Mouse (Mus musculus): ENCODE results near the gene 1700001C02Rik. TPM values are rescaled to one million over a fixed set of nuclear protein-coding genes. Genes with fewer than 3 reads are reported as not detected.

Gene 1700001C02Rik
- polyA plus RNA-seq, 1 experiment from 2014 or later: 21.7 TPM

GRCm38 (mm10) chr5:30440308-30440906 is 25.4 kb upstream of the 1700001C02Rik start:
- ATAC-seq (no peak), DNase-seq (ENCODE audit: low spot score) (no peak)
- Histone ChIP-seq H3K4me3 (ENCODE audit: low read depth, low read length) (no peak overlapping the region), H3K27ac (ENCODE audit: low read length) (no peak overlapping the region), H3K4me2 (replicated peaks; ENCODE audit: low read depth, low read length) (no peak overlapping the region), H3K4me1 (ENCODE audit: insufficient read depth, low read depth, low read length) (no peaks in the 10 kb centered on the region), H3K9ac (replicated peaks; ENCODE audit: low read depth) (no peak overlapping the region), H3K36me3 (ENCODE audit: insufficient read depth, low read length) (no peaks in the 10 kb centered on the region), H3K9me3 (ENCODE audit: low read length) (no peaks in the 10 kb centered on the region), H3K27me3 (replicated peaks; ENCODE audit: insufficient read depth, low read length) (no peaks in the 10 kb centered on the region)
- 71% methylated on average over 8 of the region's 8 CpGs for WGBS
- TF ChIP-seq CTCF (IDR thresholded peaks at IDR 0.05) (no peak), EP300 (IDR thresholded peaks at IDR 0.05) (no peak)

- H3K4me3 ChIP-seq (ENCODE audit: low read depth, low read length): no peak overlapping the region
- no peaks in the 10 kb centered on the region for H3K4me1 ChIP-seq (ENCODE audit: insufficient read depth, low read depth, low read length)
- no peaks in the 10 kb centered on the region for H3K36me3 ChIP-seq (ENCODE audit: insufficient read depth, low read length)
- H3K4me2 ChIP-seq (replicated peaks; ENCODE audit: low read depth, low read length): no peak overlapping the region
- no peak for ATAC-seq
- 72% methylated on average over 5 of the region's 5 CpGs for WGBS
- H3K9ac ChIP-seq (replicated peaks; ENCODE audit: low read depth): no peak overlapping the region
- no peaks in the 10 kb centered on the region for H3K9me3 ChIP-seq (ENCODE audit: low read length)
- H3K27ac ChIP-seq (ENCODE audit: low read length): no peak overlapping the region
- no peak for DNase-seq (ENCODE audit: low spot score)
- no peaks in the 10 kb centered on the region for H3K27me3 ChIP-seq (replicated peaks; ENCODE audit: insufficient read depth, low read length)
- TF ChIP-seq EP300 (IDR thresholded peaks at IDR 0.05) (no peak), CTCF (IDR thresholded peaks at IDR 0.05) (peak; percentile 59)
Observed at GRCm38 (mm10) chr5:30442196-30442595, 23.7 kb upstream of the 1700001C02Rik start.

- 85% methylated on average over 13 of the region's 13 CpGs for WGBS
- no peak for DNase-seq (ENCODE audit: low spot score)
Observed at GRCm38 (mm10) chr5:30444327-30444895, 21.4 kb upstream of the 1700001C02Rik start.

GRCm38 (mm10) chr5:30456056-30456455 is 9.8 kb upstream of the 1700001C02Rik start:
- Histone ChIP-seq H3K9ac (replicated peaks; ENCODE audit: low read depth) (no peak overlapping the region), H3K4me2 (replicated peaks; ENCODE audit: low read depth, low read length) (no peak overlapping the region), H3K27me3 (replicated peaks; ENCODE audit: insufficient read depth, low read length) (no peaks in the 10 kb centered on the region), H3K4me1 (ENCODE audit: insufficient read depth, low read depth, low read length) (no peaks in the 10 kb centered on the region), H3K4me3 (ENCODE audit: low read depth, low read length) (no peak overlapping the region), H3K36me3 (ENCODE audit: insufficient read depth, low read length) (no peaks in the 10 kb centered on the region), H3K27ac (ENCODE audit: low read length) (no peak overlapping the region), H3K9me3 (ENCODE audit: low read length) (no peaks in the 10 kb centered on the region)
- no peak for ATAC-seq
- WGBS: 29% methylated on average over 6 of the region's 6 CpGs
- TF ChIP-seq EP300 (IDR thresholded peaks at IDR 0.05) (no peak), CTCF (IDR thresholded peaks at IDR 0.05) (peak; percentile 57)
- no peak for DNase-seq (ENCODE audit: low spot score)

More at GRCm38 (mm10) chr5:30444327-30444895, 21.4 kb upstream of the 1700001C02Rik start:
- no peak for TF ChIP-seq CTCF (IDR thresholded peaks at IDR 0.05)
- TF ChIP-seq EP300 (IDR thresholded peaks at IDR 0.05): no peak
- Histone ChIP-seq H3K4me1 (ENCODE audit: insufficient read depth, low read depth, low read length) (no peaks in the 10 kb centered on the region), H3K9ac (replicated peaks; ENCODE audit: low read depth) (no peak overlapping the region), H3K9me3 (ENCODE audit: low read length) (no peaks in the 10 kb centered on the region), H3K36me3 (ENCODE audit: insufficient read depth, low read length) (no peaks in the 10 kb centered on the region), H3K4me3 (ENCODE audit: low read depth, low read length) (no peak overlapping the region), H3K4me2 (replicated peaks; ENCODE audit: low read depth, low read length) (no peak overlapping the region), H3K27me3 (replicated peaks; ENCODE audit: insufficient read depth, low read length) (no peaks in the 10 kb centered on the region), H3K27ac (ENCODE audit: low read length) (no peak overlapping the region)
- ATAC-seq: no peak

- no peak for DNase-seq (ENCODE audit: low spot score)
- Histone ChIP-seq H3K27ac (ENCODE audit: low read length) (no peak overlapping the region), H3K4me2 (replicated peaks; ENCODE audit: low read depth, low read length) (no peak overlapping the region), H3K36me3 (ENCODE audit: insufficient read depth, low read length) (no peaks in the 10 kb centered on the region), H3K4me3 (ENCODE audit: low read depth, low read length) (no peak overlapping the region), H3K9me3 (ENCODE audit: low read length) (no peaks in the 10 kb centered on the region), H3K27me3 (replicated peaks; ENCODE audit: insufficient read depth, low read length) (no peaks in the 10 kb centered on the region), H3K4me1 (ENCODE audit: insufficient read depth, low read depth, low read length) (no peaks in the 10 kb centered on the region), H3K9ac (replicated peaks; ENCODE audit: low read depth) (no peak overlapping the region)
- no peak for ATAC-seq
- 22% methylated on average over 4 of the region's 4 CpGs for WGBS
- TF ChIP-seq EP300 (IDR thresholded peaks at IDR 0.05) (no peak), CTCF (IDR thresholded peaks at IDR 0.05) (no peak; the same call in 1 of the 2 replicates)
Observed at GRCm38 (mm10) chr5:30460155-30460554, 5.7 kb upstream of the 1700001C02Rik start.

GRCm38 (mm10) chr5:30461821-30462220 is 4.0 kb upstream of the 1700001C02Rik start, which contains the start of gene Otof:
Gene Otof, minus strand, starts transcription at chr5:30461932.
- Histone ChIP-seq H3K36me3 (ENCODE audit: insufficient read depth, low read length) (no peaks in the 10 kb centered on the region), H3K9ac (replicated peaks; ENCODE audit: low read depth) (no peak within 1 kb of the TSS), H3K27ac (ENCODE audit: low read length) (no peak within 1 kb of the TSS), H3K4me1 (ENCODE audit: insufficient read depth, low read depth, low read length) (no peaks in the 10 kb centered on the region), H3K27me3 (replicated peaks; ENCODE audit: insufficient read depth, low read length) (no peaks in the 10 kb centered on the region), H3K9me3 (ENCODE audit: low read length) (no peaks in the 10 kb centered on the region), H3K4me3 (ENCODE audit: low read depth, low read length) (no peak within 1 kb of the TSS), H3K4me2 (replicated peaks; ENCODE audit: low read depth, low read length) (no peak within 1 kb of the TSS)
- DNase-seq (ENCODE audit: low spot score) (peak; percentile 58), ATAC-seq (peak; percentile 74)
- 15% methylated on average over 10 of the region's 12 CpGs for WGBS
- no peak for TF ChIP-seq EP300 (IDR thresholded peaks at IDR 0.05)
- no peak for TF ChIP-seq CTCF (IDR thresholded peaks at IDR 0.05)
